Mouse (Mus musculus) T-helper 2 cell (primary cell): ENCODE results near the gene Dpp6.

Source experiments
- in situ Hi-C: fragments of 300-600 bp; cut with MboI, MseI; formaldehyde crosslinking; loops from one replicate; pipeline ENCODE4 v1.15.1; 2025; ENCODE audit warnings: high pct_unique_total_duplicates

Gene Dpp6

GRCm38 (mm10) chr5:26816975-26817941 is at the start of gene Dpp6:
TSS of gene Dpp6 (plus strand) at chr5:26817203.
- in situ Hi-C loops = no loop called here

GRCm38 (mm10) chr5:26783955-26784354 is 33.0 kb upstream of the Dpp6 start:
- in situ Hi-C loops = no loop called here

GRCm38 (mm10) chr5:26795524-26795923 is 21.5 kb upstream of the Dpp6 start:
- in situ Hi-C loops = no loop called here

- in situ Hi-C loops = no loop called here
Measured at GRCm38 (mm10) chr5:26835972-26836371, 19.0 kb downstream of the Dpp6 start.

GRCm38 (mm10) chr5:26841151-26841550 is 24.1 kb downstream of the Dpp6 start:
- in situ Hi-C loops = no loop called here

GRCm38 (mm10) chr5:26854746-26855145 is 37.7 kb downstream of the Dpp6 start:
- in situ Hi-C loops = no loop called here

GRCm38 (mm10) chr5:26875449-26875848 is 58.4 kb downstream of the Dpp6 start:
- in situ Hi-C loops = no loop called here

- in situ Hi-C loops = no loop called here
Measured at GRCm38 (mm10) chr5:26887496-26887895, 70.5 kb downstream of the Dpp6 start.

- in situ Hi-C loops = no loop called here
Measured at GRCm38 (mm10) chr5:26888080-26888479, 71.1 kb downstream of the Dpp6 start.

- in situ Hi-C loops = no loop called here
Measured at GRCm38 (mm10) chr5:26894346-26894745, 77.3 kb downstream of the Dpp6 start.

GRCm38 (mm10) chr5:26903786-26904185 is 86.8 kb downstream of the Dpp6 start:
- in situ Hi-C loops = no loop called here

GRCm38 (mm10) chr5:26904324-26905041 is 87.5 kb downstream of the Dpp6 start:
- in situ Hi-C loops = no loop called here

GRCm38 (mm10) chr5:26907151-26907550 is 90.1 kb downstream of the Dpp6 start:
- in situ Hi-C loops = no loop called here

- in situ Hi-C loops = no loop called here
Measured at GRCm38 (mm10) chr5:26908612-26909011, 91.6 kb downstream of the Dpp6 start.

- in situ Hi-C loops = loop anchor here (10.0 kb wide), 1 partner anchor 134 kb away; no protein-coding TSS in a partner anchor
Measured at GRCm38 (mm10) chr5:26910353-26910752, 93.3 kb downstream of the Dpp6 start.

GRCm38 (mm10) chr5:26911965-26912364 is 95.0 kb downstream of the Dpp6 start:
- in situ Hi-C loops = loop anchor here (10.0 kb wide), 1 partner anchor 133 kb away; no protein-coding TSS in a partner anchor

- in situ Hi-C loops = loop anchor here (10.0 kb wide), 1 partner anchor 126 kb away; no protein-coding TSS in a partner anchor
Measured at GRCm38 (mm10) chr5:26918763-26919162, 101.8 kb downstream of the Dpp6 start.

GRCm38 (mm10) chr5:26924552-26924951 is 107.5 kb downstream of the Dpp6 start:
- in situ Hi-C loops = no loop called here

GRCm38 (mm10) chr5:26932413-26933122 is 115.6 kb downstream of the Dpp6 start:
- in situ Hi-C loops = no loop called here

GRCm38 (mm10) chr5:26934911-26935310 is 117.9 kb downstream of the Dpp6 start:
- in situ Hi-C loops = no loop called here

- in situ Hi-C loops = no loop called here
Measured at GRCm38 (mm10) chr5:26941471-26941870, 124.5 kb downstream of the Dpp6 start.
